Mouse (Mus musculus): Measurements from ENCODE around the gene Nkiras1.

DNA sequence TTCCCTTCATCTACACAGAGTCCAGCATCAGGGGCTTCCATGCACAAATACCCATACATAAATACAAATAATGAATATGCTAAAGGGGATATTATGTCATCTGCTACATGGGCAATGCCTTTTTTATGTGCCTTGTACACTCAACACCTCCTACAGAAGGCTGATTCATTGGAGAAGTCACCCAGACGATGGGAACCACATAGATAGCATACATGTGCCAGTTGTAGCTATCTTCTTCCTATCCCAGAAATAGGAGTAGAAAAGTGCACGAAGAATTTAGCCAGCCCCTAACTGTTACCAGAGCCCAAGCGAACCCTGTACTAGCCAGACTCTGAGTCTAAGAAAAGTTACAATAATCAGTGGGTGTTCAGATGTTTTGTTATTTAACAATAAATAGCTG lies 21.2 kb downstream of the Nkiras1 start:
- no peak for TF ChIP-seq TAL1 (IDR thresholded peaks at IDR 0.05; ENCODE audit: low read length)
- no peak for TF ChIP-seq GATA1 (IDR thresholded peaks at IDR 0.05; ENCODE audit: low read length)
